Mouse (Mus musculus) myocyte (in vitro differentiated cells): ENCODE measurements at regions not wholly inside any gene's neighbourhood (a gene's known extent, or its start where the extent isn't known, plus 50 kb on each side); places are given as distances from the start of the nearest gene placed in this dataset.

Experiments used
- H3K27me3 ChIP-seq: one replicate; pipeline ENCODE4 v1.6.1; 2011; ENCODE audit not compliant: control insufficient read depth, insufficient read depth, insufficient read length
- H3K36me3 ChIP-seq: one replicate; pipeline ENCODE4 v1.6.1; 2011; ENCODE audit not compliant: control insufficient read depth, insufficient read depth
- H3K4me2 ChIP-seq: one replicate; pipeline ENCODE4 v1.6.1; 2011; ENCODE audit warnings: low read depth, control low read depth
- H3K4me3 ChIP-seq: one replicate; pipeline ENCODE4 v1.5.1; 2011; ENCODE audit warnings: mild to moderate bottlenecking, control low read depth, moderate library complexity
- H3K79me2 ChIP-seq: one replicate; pipeline ENCODE4 v1.6.1; 2011; ENCODE audit not compliant: control insufficient read depth, insufficient read depth
- H3ac ChIP-seq: one replicate; pipeline ENCODE4 v1.6.1; 2011; ENCODE audit not compliant: control insufficient read depth, insufficient read length
- CEBPB ChIP-seq: IDR thresholded peaks from 2 replicates; pipeline ENCODE4 v1.6.1; 2011; ENCODE audit warnings: mild to moderate bottlenecking, moderate library complexity; ENCODE audit not compliant: poor library complexity, insufficient read depth, severe bottlenecking
- E2F4 ChIP-seq: IDR thresholded peaks from one replicate; pipeline ENCODE4 v1.6.1; 2011; ENCODE audit warnings: mild to moderate bottlenecking, control low read depth, moderate library complexity; ENCODE audit not compliant: insufficient read depth
- MAX ChIP-seq: IDR thresholded peaks from one replicate; pipeline ENCODE4 v1.6.1; 2011; ENCODE audit warnings: low read depth, mild to moderate bottlenecking, control low read depth
- MYOD1 ChIP-seq, 3 experiments: IDR thresholded peaks; one replicate each; pipeline ENCODE4 v1.6.1; 2011; ENCODE audit warnings: control low read depth in 2 of 3, low read depth in 2 of 3, mild to moderate bottlenecking in 2 of 3, moderate library complexity in 1 of 3; ENCODE audit not compliant: insufficient read length in 2 of 3, control insufficient read depth in 1 of 3
- MYOG ChIP-seq, 3 experiments: IDR thresholded peaks; one replicate each; pipeline ENCODE4 v1.6.1; 2011; ENCODE audit warnings: control low read depth in 2 of 3, low read depth in 2 of 3, mild to moderate bottlenecking in 2 of 3; ENCODE audit not compliant: insufficient read length in 2 of 3, control insufficient read depth in 1 of 3, insufficient read depth in 1 of 3
- POLR2A ChIP-seq: IDR thresholded peaks from one replicate; pipeline ENCODE4 v1.6.1; 2011; ENCODE audit warnings: low read depth, mild to moderate bottlenecking, control low read depth, moderate library complexity; ENCODE audit not compliant: insufficient read length
- POLR2AphosphoS2 ChIP-seq: IDR thresholded peaks from one replicate; pipeline ENCODE4 v1.6.1; 2011; ENCODE audit warnings: low read depth, control low read depth; ENCODE audit not compliant: insufficient read length
- REST ChIP-seq: IDR thresholded peaks from one replicate; pipeline ENCODE4 v1.6.1; 2011; ENCODE audit warnings: mild to moderate bottlenecking, control low read depth, moderate library complexity; ENCODE audit not compliant: insufficient read depth, insufficient read length
- SRF ChIP-seq: IDR thresholded peaks from one replicate; pipeline ENCODE4 v1.6.1; 2011; ENCODE audit warnings: low read depth; ENCODE audit not compliant: control insufficient read depth, insufficient read length
- TCF12 ChIP-seq: IDR thresholded peaks from one replicate; pipeline ENCODE4 v1.6.1; 2011; ENCODE audit warnings: mild to moderate bottlenecking, control low read depth; ENCODE audit not compliant: poor library complexity, insufficient read depth, severe bottlenecking
- TCF3 ChIP-seq: IDR thresholded peaks from one replicate; pipeline ENCODE4 v1.6.1; 2011; ENCODE audit warnings: low read depth, control low read depth; ENCODE audit not compliant: insufficient read length
- USF1 ChIP-seq: IDR thresholded peaks from one replicate; pipeline ENCODE4 v1.6.1; 2011; ENCODE audit warnings: low read depth, mild to moderate bottlenecking, control low read depth, moderate library complexity

DNA sequence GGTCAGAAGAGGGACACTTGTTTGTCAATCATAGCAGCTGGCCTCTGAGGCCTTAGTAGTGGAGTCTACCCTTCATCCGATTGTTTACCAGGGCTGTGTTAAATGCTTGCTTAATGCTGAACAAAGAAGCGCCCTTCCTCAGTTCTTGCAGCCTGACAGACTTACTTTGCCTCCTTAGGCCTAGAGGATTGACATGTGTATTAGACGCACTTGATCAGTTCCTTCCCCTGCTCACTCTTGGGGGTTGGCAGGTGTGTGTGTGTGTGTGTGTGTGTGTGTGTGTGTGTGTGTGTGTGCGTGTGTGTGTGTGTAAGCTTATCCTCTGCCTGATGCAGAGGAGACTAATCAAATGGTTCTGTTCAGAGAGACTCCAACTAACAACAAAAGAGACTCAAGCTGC lies 91.8 kb upstream of the Dnajc19 start:
- Histone ChIP-seq H3ac (no peak overlapping the region), H3K79me2 (no peaks in the 10 kb centered on the region), H3K4me3 (no peak overlapping the region), H3K4me2 (no peak overlapping the region), H3K36me3 (no peaks in the 10 kb centered on the region), H3K27me3 (no peaks in the 10 kb centered on the region)
- TF ChIP-seq USF1 (no peak), SRF (no peak), POLR2AphosphoS2 (no peak), TCF12 (no peak), POLR2A (no peak), E2F4 (no peak), REST (no peak), MYOG (IDR thresholded peaks at IDR 0.05; ENCODE audit: control insufficient read depth in 1 of 3, insufficient read depth in 1 of 3, insufficient read length in 2 of 3, low read depth in 2 of 3) (no peak), MAX (no peak), CEBPB (no peak), MYOD1 (IDR thresholded peaks at IDR 0.05; ENCODE audit: control insufficient read depth in 1 of 3, insufficient read length in 2 of 3, low read depth in 2 of 3) (no peak), TCF3 (no peak)

GRCm38 (mm10) chr3:34171893-34172292 lies 90.8 kb upstream of the Dnajc19 start:
- TF ChIP-seq MYOD1 (IDR thresholded peaks at IDR 0.05; ENCODE audit: control insufficient read depth in 1 of 3, insufficient read length in 2 of 3, low read depth in 2 of 3) (no peak), E2F4 (no peak), TCF12 (no peak), MYOG (IDR thresholded peaks at IDR 0.05; ENCODE audit: control insufficient read depth in 1 of 3, insufficient read depth in 1 of 3, insufficient read length in 2 of 3, low read depth in 2 of 3) (no peak), POLR2AphosphoS2 (no peak), REST (no peak), TCF3 (no peak), USF1 (no peak), POLR2A (no peak), CEBPB (no peak), SRF (no peak), MAX (no peak)
- Histone ChIP-seq H3K4me3 (no peak overlapping the region), H3K79me2 (no peaks in the 10 kb centered on the region)

DNA sequence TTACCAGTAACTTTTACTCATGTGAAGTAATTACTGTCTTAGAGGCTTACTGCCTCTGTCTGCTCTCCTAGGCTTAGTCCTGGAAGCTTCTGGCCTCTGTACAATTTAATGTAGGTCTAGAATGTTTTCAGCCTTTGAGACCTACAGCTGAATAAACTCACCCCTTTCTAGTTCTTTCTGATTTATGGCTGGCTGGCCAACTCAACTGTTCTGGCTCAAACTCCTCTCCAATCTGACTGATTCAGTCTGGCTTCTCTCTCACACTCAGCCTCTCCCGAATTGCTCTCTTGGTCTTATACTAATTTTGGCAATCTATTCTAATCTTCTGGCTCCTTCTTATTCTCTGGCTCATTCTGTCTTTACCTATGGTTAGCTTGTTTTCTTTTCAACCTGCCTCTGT lies 87.0 kb upstream of the Dnajc19 start:
- Histone ChIP-seq H3K27me3 (no peaks in the 10 kb centered on the region), H3K4me3 (no peak overlapping the region), H3ac (no peak overlapping the region), H3K4me2 (no peak overlapping the region), H3K79me2 (no peaks in the 10 kb centered on the region), H3K36me3 (no peaks in the 10 kb centered on the region)
- TF ChIP-seq SRF (no peak), MAX (no peak), POLR2A (no peak), MYOD1 (IDR thresholded peaks at IDR 0.05; ENCODE audit: control insufficient read depth in 1 of 3, insufficient read length in 2 of 3, low read depth in 2 of 3) (no peak), CEBPB (no peak), USF1 (no peak), TCF12 (no peak), E2F4 (no peak), REST (no peak), MYOG (IDR thresholded peaks at IDR 0.05; ENCODE audit: control insufficient read depth in 1 of 3, insufficient read depth in 1 of 3, insufficient read length in 2 of 3, low read depth in 2 of 3) (no peak), TCF3 (no peak)

More at GRCm38 (mm10) chr3:34171893-34172292, 90.8 kb upstream of the Dnajc19 start:
- H3K27me3 ChIP-seq, result no peaks in the 10 kb centered on the region
- no peak overlapping the region for H3K4me2 ChIP-seq
- no peak overlapping the region for H3ac ChIP-seq
- H3K36me3 ChIP-seq, result no peaks in the 10 kb centered on the region

GRCm38 (mm10) chr3:34150036-34150435 lies 68.9 kb upstream of the Dnajc19 start:
- no peaks in the 10 kb centered on the region for H3K79me2 ChIP-seq
- peaks cover 4% of the 10 kb centered on the region for H3K27me3 ChIP-seq
- H3ac ChIP-seq, result no peak overlapping the region
- TF ChIP-seq POLR2AphosphoS2 (no peak), TCF12 (no peak), USF1 (no peak), POLR2A (no peak)
- H3K4me3 ChIP-seq, result no peak overlapping the region
- H3K36me3 ChIP-seq, result no peaks in the 10 kb centered on the region
- H3K4me2 ChIP-seq, result no peak overlapping the region

GRCm38 (mm10) chr3:34143652-34144051 lies 62.5 kb upstream of the Dnajc19 start:
- Histone ChIP-seq H3K4me3 (no peak overlapping the region), H3K79me2 (no peaks in the 10 kb centered on the region), H3K36me3 (no peaks in the 10 kb centered on the region), H3ac (no peak overlapping the region), H3K27me3 (peaks cover 2% of the 10 kb centered on the region), H3K4me2 (no peak overlapping the region)
- TF ChIP-seq SRF (no peak), USF1 (no peak), E2F4 (no peak)
